Mouse (Mus musculus) urinary bladder, postnatal 25 days (tissue): ENCODE results near the gene Dapl1.

Experiments
- DNase-seq: peaks from one replicate; pipeline ENCODE4 v3.0.0; 2022; ENCODE audit warnings: low spot score

Gene Dapl1

GRCm38 (mm10) chr2:59484438-59484837 is at the start of gene Dapl1:
Dapl1 (plus strand) TSS chr2:59484653.
- no peak for DNase-seq

- DNase-seq: no peak
Observed at GRCm38 (mm10) chr2:59434820-59435219, 49.6 kb upstream of the Dapl1 start.

DNA sequence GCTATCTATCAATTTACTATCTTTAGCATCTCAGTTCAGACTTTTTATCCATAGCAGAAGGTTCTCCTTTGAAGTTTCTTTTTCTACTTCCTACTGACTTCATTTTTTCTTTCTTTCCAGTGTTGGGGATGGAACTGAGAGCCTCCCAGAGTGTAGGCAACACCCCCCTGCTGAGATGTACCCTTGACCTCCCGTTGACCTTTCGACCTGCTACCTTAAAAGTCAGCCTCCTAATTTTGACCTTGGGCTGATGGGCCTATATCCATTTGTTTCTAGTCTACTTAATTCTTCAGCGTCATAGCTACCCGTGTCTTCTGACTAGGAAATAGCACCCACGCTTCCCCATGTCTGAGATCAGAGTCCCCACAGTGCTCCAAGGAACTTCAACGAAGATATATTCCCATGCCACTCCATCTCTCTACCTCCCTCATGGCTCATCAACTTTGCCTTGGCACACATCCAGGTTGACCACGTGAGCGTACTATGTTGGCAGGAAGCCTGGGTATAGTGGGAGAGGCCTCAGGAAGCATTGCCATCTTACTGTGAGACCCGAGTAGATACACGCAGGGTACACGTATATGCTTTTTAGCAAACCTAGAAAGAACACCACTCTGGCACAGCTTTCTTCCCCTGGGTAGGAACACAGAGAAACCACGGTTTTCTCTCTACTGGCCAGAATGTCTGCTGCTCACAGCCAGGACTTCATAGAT is 46.6 kb upstream of the Dapl1 start:
- peak; percentile 64 for DNase-seq

GRCm38 (mm10) chr2:59438479-59438935 is 45.9 kb upstream of the Dapl1 start:
- DNase-seq: peak; percentile 46

DNA sequence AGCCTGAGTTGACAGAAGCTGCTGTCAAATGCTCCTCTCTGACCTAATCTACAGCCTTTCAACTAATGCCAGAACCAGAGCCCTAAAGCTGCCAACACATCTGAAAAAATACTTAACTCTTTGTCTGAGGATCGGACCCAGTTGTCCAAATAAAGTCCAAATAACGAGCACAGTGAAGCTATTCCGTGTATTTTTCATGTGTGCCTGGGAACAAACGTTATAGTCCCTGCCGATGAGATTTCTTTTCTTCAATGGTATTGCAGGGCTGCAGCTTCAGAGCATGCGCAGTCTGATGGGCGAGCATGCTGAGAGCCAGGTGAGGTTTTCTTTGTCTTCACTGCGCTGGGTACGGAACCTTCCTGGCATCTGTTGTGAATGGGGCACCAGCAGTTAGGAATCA is 44.6 kb upstream of the Dapl1 start:
- DNase-seq: no peak

GRCm38 (mm10) chr2:59440481-59440880 is 44.0 kb upstream of the Dapl1 start:
- peak; percentile 69 for DNase-seq

GRCm38 (mm10) chr2:59441681-59442080 is 42.8 kb upstream of the Dapl1 start:
- no peak for DNase-seq

DNA sequence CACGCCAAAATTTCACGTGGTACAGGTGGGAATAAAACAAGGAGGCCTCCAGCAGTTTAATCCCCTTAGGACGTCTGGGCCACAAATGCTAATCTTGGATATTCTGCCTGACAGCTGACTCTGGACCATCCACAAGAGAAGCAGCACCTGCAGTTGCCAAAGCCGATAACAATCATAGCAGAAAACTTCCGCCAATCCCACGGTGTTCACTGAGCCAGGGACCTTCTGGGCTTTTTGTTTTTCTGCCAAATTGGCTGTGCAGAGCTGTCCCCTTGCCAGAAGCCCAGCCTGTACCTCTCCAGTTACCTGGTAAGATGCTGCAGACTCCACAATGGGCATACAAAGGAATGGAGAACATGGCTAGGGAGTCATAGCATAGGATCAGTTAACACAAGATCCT is 37.8 kb upstream of the Dapl1 start:
- no peak for DNase-seq

- DNase-seq: no peak
Observed at GRCm38 (mm10) chr2:59447712-59448111, 36.7 kb upstream of the Dapl1 start.

DNA sequence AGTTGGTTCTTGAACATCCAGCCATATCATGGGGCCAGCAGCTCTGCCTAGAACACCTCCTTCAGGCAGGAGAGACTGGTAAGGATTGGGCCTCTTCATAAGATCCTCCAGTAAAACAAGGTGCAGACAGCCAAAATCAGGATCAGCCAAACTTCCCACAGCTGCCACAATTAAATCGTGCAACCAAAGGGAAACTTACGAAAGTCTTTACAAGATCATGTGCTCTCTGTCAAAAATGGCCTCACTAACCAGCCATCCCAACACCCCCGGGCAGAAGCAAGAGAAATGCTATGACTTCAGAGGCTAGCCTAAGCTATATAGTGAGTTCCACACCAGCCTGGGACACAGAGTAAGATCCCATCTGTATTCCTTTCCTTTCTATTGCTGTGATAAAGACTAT is 35.9 kb upstream of the Dapl1 start:
- no peak for DNase-seq

- DNase-seq: no peak
Observed at GRCm38 (mm10) chr2:59448921-59449320, 35.5 kb upstream of the Dapl1 start.

DNA sequence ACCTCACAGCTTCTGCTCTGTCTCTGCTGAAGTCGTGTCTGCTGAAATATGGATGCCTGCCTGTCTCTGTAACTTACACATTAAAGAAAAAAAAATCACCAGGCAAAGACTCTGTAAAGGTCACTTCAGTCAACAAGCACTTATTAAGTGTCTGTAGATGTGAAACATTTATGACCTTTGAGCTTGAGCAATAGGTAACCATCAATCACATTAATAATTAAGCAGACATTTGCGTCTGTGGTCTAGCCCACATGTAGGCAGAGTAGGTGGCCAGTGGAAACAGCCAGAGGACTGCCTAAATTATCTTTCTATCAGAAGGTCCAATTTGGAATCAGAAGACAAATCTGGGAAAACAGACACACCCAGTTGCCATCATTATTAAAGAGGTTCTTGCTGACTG is 32.8 kb upstream of the Dapl1 start:
- DNase-seq: no peak

DNA sequence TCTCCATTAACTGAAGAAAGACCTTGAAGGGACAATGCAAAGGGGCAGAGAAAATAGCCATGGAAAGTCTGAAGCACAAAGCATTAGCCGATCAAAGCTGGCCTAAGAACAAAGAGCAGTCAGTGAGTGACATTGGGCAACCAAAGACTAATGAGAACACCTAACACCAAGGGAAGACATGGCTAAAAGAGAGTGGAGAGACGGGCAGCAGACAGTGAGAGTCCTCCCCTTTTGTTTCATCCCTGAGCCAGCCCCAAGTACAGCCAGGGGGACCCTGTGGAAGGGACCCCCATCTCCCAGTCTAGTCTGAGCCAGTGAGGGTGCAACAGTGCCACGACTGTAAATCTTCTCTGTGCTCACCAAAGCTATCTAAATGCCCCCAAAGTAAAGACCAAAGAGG is 32.4 kb upstream of the Dapl1 start:
- no peak for DNase-seq

DNA sequence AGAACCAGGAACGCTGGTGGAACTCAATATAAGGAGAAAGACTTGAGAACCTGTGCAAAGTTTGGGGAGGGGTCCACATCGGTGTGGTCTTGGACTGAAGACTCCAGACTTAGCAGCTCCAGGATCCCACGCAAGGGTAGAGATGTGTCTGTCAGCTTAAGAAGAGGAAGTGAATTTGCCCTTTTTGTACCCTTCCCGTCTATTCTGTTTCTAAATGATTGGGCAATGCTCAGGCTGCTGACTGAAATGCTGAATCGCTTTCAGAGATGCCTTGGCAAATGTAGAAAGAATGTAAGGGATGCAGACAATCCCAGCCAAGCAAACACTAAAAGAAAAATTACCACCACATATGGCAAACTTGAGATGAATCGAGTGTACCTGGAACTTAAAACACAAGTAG is 22.4 kb upstream of the Dapl1 start:
- no peak for DNase-seq

- DNase-seq: no peak
Observed at GRCm38 (mm10) chr2:59463428-59464182, 20.8 kb upstream of the Dapl1 start.

DNA sequence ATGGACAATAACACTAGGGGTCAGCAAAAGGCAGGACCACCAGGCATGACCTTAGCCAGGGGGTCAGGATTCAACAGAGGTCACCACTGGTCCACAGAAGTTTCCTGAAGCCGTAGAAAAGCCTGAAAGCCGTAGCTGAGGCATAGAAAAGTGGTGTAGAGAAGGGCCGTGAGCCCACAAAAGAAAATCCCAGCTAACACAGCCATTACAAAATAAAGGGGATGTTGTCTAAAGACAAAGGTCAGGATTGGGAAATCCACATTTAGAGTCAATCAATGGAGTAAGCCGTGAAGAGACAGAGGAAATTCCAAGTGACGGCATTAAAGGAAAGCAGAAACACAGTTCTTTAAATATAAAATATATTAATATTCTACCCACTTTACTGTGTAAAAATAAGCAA is 18.8 kb upstream of the Dapl1 start:
- DNase-seq: no peak

GRCm38 (mm10) chr2:59466358-59466757 is 18.1 kb upstream of the Dapl1 start:
- DNase-seq: no peak

DNA sequence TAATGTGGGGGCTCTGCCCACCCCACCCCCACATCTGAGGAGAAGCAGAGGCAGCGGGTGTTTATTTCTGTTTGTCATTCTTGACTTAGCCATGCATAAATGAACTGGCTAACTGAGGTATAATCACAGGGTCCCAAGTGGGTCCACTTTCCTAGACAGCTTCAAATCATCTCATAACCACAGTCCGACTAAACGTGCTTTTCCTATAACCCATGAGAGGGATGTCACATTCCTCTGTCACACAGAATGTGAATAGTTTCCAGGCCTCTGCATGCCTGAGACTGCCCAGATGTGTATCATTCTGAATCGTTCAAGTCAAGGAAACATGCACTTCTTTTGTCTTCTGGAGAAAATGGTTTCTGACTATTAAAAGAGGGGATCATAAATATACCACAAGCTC is 17.4 kb upstream of the Dapl1 start:
- no peak for DNase-seq

GRCm38 (mm10) chr2:59467976-59468375 is 16.5 kb upstream of the Dapl1 start:
- DNase-seq: no peak

DNA sequence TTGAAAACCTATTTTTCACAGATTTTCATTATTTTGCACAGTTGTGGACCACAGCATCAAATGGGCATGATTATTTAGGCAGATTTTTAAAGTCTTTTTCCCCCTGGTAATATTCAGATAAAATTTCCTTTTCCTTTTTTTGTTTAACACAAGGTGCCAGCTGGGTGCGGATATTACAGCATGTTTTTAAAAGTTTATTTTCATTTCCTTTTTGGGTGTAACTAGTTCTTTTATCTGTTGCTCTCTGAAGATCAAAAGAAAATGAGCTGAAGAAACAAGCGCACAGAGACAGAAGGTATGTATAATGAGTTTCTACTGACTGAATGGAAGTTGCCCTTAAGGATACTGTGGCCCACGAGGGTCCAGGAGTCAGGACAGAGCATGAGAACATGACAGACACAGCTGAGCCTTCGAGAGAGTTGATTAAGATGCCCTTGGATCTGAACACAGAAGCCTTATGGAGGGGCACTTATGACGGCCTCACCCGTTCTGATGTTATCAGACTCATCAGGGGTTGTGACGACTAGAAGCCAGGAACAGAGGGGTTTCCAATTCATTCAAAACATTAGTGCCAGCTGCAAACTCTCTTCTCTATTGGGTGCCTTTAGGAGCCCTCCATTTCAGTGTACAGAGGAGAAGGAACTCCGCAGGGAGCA is 14.7 kb upstream of the Dapl1 start:
- DNase-seq: no peak

DNA sequence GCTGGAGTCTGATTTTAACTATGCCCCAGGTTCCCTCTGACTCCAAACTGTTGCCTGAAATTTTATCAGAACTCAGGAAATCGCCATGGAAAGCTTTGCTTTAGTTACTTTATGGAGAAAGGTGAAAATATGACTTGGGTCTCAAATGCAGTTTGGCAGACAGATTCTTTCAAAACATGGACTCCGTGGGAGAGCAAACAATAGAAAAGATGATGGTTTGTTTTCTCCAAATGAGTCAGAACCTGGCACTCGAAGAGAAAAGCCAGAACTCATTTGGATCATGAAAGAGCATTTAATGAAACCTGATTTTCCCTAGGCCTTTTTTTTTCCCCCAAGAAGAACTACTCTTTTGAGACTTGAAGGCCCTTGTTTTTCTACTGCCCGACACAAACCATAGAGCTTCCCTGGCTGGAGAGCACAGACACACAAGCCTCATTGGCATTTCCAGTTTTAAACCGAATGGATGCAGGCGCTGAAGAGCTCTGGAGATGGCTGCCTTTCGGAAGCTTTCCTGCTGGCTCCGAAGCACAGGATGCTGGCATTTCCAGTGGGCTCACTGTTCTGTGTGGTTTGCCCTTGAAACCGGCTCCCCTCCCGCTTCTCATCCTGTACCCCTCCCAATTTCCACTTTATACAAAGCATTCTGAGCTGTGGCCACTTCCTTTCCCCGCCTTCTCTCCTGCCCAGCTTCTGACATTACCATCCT is 14.0 kb upstream of the Dapl1 start:
- no peak for DNase-seq
